Mouse (Mus musculus) cerebellum, adult (tissue): ENCODE results near the gene Scrt2.

Experiments used
- ATAC-seq: cut with Nextera tagmentation; 2 replicates; pipeline ENCODE4 v1.9.2; 2017; ENCODE audit warnings: mild to moderate bottlenecking, moderate library complexity, mixed read lengths; ENCODE audit not compliant: insufficient number of reproducible peaks, low FRiP score, low TSS enrichment

The Scrt2 gene

DNA sequence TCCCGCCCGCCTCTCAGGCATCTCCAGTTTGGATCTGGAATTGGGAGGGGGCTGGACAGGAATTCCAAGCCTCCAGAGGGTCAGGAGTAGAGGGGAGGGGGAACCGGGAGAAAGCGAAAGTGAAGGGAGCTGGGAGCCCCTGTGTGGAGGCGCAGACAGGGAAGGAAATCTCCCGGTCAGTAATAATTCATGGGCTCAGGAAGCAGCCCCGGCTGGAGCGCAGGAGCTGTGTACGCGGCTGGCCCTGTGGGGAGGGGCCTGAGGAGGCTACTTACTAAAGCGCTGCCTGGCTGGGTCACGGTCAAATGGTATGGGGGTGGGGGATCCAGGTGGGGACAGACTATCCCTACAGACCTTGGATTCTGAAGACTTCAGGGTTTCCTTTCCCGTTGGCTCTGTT lies 60.7 kb downstream of the Scrt2 start:
- ATAC-seq: no peak

DNA sequence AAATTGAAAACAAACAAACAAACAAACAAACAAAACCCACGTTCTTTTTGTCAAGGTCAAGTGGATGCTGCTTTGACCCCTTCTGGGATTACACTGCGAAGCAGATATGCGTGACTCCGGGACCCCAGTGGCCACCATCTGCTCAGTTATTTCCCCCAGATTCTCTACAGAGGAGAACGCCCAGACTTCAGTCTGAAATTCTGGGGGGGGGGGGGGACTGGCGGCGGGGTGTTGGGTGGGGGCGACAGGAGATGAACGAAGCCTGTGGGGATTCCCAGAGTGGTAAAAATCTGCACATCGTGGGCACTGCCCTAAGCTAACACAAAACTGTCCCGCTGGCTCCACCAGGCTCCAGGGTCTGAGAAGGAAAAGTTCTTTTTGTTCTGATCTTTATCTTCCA lies 61.2 kb downstream of the Scrt2 start:
- ATAC-seq: no peak

DNA sequence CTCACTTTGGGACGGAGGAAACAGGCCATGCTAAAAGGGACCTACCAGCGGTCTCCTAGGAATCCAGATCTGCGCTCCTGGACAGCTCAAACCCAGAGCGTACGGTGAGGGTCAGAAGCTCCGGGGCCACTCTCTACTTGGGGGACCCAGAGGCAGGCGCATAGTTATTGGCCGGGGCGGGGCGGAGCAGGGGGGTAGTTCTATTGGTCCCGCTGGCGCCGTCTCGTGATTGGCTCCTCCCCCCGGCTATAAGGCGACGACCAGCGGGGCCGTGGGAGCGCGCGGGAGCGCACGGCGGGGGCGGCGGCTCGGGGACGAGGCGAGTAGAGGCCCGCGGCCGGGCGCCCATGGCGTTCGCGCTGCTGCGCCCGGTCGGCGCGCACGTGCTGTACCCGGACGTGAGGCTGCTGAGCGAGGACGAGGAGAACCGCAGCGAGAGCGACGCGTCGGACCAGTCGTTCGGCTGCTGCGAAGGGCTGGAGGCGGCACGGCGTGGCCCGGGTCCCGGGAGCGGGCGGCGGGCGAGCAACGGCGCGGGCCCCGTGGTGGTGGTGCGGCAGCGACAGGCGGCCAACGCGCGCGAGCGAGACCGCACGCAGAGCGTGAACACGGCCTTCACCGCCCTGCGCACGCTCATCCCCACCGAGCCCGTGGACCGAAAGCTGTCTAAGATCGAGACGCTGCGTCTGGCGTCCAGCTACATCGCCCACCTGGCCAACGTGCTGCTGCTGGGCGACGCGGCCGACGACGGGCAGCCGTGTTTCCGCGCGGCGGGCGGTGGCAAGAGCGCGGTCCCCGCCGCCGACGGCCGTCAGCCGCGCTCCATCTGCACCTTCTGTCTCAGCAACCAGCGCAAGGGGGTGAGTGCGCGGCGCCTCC lies 62.2 kb downstream of the Scrt2 start, which contains the start of gene Tcf15:
Gene Tcf15 (plus strand): TSS at position 283 of the 879 bp plus-strand sequence.
- no peak for ATAC-seq

DNA sequence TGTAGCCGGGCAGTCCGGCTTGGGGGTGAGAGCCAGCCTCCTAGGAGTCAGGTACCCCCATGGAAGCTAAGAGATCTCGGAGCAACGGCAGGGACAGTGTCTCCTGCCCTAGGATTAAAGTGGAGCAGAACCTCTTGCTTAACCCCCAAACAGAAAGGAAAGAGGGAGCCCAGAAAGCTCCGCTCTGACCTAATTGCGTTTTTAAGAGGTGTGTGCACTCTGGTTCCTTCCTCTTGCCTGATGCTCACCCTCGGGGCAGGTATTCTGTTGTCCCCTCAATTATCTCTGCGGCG lies 62.8 kb downstream of the Scrt2 start:
- no peak for ATAC-seq

DNA sequence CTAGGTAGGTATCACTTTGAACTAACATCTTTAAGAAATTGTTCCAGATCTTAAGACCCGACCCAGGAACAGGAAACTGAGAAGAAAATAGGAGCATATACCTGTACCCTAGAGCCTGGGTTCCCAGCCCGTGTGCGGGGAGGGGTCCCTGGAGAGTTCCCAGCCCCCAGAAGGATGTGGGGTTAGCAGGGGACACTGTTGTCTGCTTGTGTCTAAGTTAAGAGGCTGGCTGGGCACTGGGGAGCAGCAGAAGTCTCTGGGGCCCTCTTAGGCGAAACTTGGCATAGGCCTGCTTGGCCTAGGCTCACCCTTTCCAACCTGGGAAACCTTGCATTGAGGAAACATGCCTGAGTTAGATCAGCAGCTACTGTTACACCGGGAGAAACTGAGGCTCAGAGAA lies 63.2 kb downstream of the Scrt2 start:
- no peak for ATAC-seq
